Mouse (Mus musculus): ENCODE results near the gene Nppa.

DNA sequence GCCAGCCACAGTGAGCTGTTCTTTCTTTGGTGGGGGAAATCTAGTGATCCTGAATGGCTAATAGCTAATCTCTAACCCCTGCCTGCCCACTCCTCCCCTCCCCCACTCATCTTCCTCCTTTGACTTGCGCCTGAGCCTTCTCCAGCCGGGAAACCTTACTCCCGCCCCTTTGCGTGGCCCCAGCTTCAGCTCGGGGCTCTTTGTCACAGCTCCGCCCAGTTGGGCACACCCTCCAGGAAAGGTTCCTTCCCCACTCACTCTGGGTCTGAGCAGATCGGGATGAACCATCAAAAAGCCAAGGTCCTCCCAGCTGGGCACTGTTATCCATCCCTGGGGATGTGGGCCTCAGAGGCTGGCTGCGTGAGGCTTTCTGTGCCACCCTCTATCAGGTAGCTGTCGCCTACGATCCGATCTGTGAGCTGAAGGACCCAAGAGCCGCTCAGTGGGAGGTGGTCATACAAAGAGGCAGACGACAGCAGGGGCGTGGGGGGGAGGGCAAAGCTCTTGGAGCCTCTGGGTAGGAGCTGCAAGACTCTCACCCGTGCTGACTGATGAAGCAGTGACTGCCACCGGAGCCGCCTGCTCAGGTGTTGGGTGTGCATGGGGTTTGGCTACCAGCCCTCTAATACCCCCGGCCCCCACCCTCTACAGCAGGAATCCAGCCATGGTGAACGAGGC is 40.5 kb downstream of the Nppa start:
- TF ChIP-seq POLR2A (IDR thresholded peaks at IDR 0.05; ENCODE audit: borderline replicate concordance, low read depth, low read length), result no peak
- TF ChIP-seq CTCF (IDR thresholded peaks at IDR 0.05; ENCODE audit: low read depth, low read length), result no peak
